Mouse (Mus musculus): ENCODE measurements at regions not wholly inside any gene's neighbourhood (a gene's known extent, or its start where the extent isn't known, plus 50 kb on each side); places are given as distances from the start of the nearest gene placed in this dataset.

DNA sequence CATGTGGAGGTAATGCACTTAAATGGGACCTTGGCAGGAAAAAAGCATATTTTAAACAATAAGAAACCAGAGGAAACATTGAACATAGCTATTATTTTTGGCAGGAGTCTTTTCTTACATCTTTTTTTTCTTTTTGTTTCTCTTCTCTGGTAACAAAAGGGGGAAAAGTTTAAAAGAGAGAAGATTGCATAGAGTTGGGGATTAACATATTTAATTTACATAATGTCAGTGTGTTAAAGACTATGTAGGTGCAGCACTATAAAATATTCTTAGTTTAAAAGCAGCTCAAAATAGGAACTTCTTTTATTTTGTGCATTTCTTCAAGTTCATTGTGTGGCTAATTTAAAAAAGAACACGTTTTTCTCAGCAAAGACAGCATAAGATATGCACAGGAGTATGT, 1087.5 kb downstream of the Cdh11 start:
- Histone ChIP-seq H3K4me3 (replicated peaks) (no peak overlapping the region), H3K9ac (no peak overlapping the region), H3K27me3 (no peaks in the 10 kb centered on the region), H3K4me2 (no peak overlapping the region), H3K9me3 (no peaks in the 10 kb centered on the region), H3K4me1 (no peaks in the 10 kb centered on the region), H3K36me3 (replicated peaks) (no peaks in the 10 kb centered on the region), H3K27ac (no peak overlapping the region)
- WGBS = 39% methylated on average over 1 of the region's 1 CpGs
- ATAC-seq (ENCODE audit: low FRiP score) = no peak

DNA sequence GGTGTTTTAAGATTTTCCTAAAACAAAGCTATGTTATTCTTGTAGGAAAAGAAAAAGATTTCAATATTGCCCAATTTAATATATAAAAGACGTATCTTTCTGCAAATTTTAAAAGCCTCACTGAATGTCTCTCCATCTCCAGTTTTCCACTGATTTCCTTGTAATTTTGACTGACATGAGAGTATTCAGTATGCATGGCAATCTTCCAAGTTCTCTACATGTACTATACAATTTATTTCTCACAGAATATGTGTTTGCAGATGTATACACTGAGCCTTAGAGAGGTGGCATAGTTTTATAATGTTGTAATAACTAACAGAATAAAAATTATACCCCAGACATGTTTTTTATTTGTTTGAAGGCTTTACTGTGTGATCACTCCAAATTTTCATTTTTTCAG, 1094.5 kb downstream of the Cdh11 start:
- 89% methylated on average over 1 of the region's 1 CpGs for WGBS
- ATAC-seq (ENCODE audit: low FRiP score) = no peak
- Histone ChIP-seq H3K4me1 (no peaks in the 10 kb centered on the region), H3K27me3 (no peaks in the 10 kb centered on the region), H3K4me2 (no peak overlapping the region), H3K9ac (no peak overlapping the region), H3K27ac (no peak overlapping the region), H3K4me3 (replicated peaks) (no peak overlapping the region), H3K36me3 (replicated peaks) (no peaks in the 10 kb centered on the region), H3K9me3 (no peaks in the 10 kb centered on the region)

DNA sequence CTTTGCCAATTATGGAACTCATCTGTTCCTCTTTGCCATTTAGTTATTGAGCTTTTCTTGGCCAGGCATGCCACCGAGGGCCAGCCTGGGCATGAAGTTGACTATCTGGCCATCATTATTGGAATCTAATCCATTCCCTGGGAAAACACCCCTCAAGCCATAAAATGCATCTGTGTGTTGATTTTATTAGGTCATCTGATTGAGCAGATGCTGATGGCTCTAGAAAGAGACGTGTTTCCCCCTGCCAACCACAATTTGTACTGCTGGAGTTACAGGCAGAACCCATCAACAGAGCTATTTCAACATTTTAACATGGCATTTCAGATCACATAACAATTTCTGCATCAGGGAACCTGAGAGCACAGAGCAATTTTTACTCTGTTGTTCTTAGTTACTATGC, 1116.5 kb downstream of the Cdh11 start:
- Histone ChIP-seq H3K4me2 (no peak overlapping the region), H3K27me3 (no peaks in the 10 kb centered on the region), H3K4me3 (replicated peaks) (no peak overlapping the region), H3K27ac (no peak overlapping the region), H3K4me1 (no peaks in the 10 kb centered on the region), H3K36me3 (replicated peaks) (no peaks in the 10 kb centered on the region), H3K9ac (no peak overlapping the region), H3K9me3 (no peaks in the 10 kb centered on the region)
- no peak for ATAC-seq (ENCODE audit: low FRiP score)
- WGBS = 80% methylated on average over 2 of the region's 2 CpGs

DNA sequence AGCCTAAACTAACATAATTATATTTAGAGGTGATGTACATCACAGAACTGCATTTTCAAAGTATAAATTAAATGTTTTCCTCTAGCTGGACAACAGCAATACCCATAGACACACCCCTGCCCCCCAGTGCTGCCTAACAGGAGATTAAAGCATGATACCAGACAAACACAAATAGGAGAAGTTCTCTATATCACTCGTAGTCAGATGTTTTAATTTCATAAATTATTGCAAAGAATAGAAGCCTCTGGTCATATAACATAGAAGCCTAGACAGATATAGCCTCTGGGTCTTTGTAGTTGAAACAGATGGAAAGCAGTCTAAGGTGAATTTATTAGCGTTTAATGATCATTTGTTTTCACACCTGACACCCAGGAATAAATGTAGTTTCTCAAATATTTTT, 1122.6 kb downstream of the Cdh11 start:
- Histone ChIP-seq H3K9me3 (no peaks in the 10 kb centered on the region), H3K9ac (no peak overlapping the region), H3K4me3 (replicated peaks) (no peak overlapping the region), H3K4me2 (no peak overlapping the region), H3K27ac (no peak overlapping the region), H3K27me3 (no peaks in the 10 kb centered on the region), H3K4me1 (no peaks in the 10 kb centered on the region), H3K36me3 (replicated peaks) (no peaks in the 10 kb centered on the region)
- 65% methylated on average over 2 of the region's 2 CpGs for WGBS
- ATAC-seq (ENCODE audit: low FRiP score) = no peak

DNA sequence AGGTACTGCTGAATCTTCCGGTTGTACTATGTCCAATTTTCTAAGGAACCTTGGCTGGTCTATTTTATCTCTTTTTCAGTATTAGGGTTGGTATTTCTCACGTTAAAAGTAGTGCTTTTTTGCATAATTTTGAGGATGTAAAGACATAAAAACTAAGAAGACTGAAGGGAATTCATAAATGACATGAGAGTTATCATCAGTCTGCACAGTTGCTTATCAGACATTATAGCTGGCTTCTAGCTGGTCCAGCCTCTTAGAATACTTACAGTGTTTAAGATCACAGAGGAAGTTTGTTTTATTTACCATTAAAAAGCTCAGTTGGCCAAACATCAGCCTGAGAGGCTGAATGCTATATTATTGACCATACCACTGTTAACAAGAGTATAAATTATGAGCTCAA, 1130.2 kb downstream of the Cdh11 start:
- no peaks in the 10 kb centered on the region for H3K27me3 ChIP-seq
- 63% methylated on average over 2 of the region's 2 CpGs for WGBS
- ATAC-seq (ENCODE audit: low FRiP score) = no peak
- H3K27ac ChIP-seq = no peak overlapping the region
- no peak overlapping the region for H3K9ac ChIP-seq
- no peak overlapping the region for H3K4me2 ChIP-seq
- no peaks in the 10 kb centered on the region for H3K4me1 ChIP-seq
- H3K36me3 ChIP-seq (replicated peaks) = no peaks in the 10 kb centered on the region
- H3K4me3 ChIP-seq (replicated peaks) = no peak overlapping the region
- no peaks in the 10 kb centered on the region for H3K9me3 ChIP-seq

DNA sequence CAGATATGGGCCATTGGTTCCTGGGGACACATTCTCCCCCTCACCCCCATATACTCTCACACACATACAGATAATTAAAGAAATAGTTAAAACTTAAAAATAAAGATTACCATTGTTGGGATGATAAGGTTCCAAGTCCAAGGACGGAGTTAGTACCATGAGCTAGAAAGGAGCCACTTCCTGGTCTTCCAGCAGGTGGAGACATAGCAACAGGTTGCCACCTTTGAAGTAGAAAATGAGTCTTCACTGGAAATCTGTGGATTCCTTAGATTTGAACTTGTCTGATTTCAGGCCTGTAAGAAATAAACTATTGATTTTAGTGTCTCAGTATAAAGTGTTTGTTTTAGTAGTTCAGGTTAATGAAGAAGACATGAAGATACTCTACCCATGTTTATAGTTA, 1156.6 kb downstream of the Cdh11 start:
- Histone ChIP-seq H3K9ac (no peak overlapping the region), H3K27ac (no peak overlapping the region), H3K27me3 (no peaks in the 10 kb centered on the region), H3K4me2 (no peak overlapping the region), H3K9me3 (no peaks in the 10 kb centered on the region), H3K4me3 (replicated peaks) (no peak overlapping the region), H3K36me3 (replicated peaks) (no peaks in the 10 kb centered on the region), H3K4me1 (no peaks in the 10 kb centered on the region)
- WGBS = 50% methylated on average over 1 of the region's 1 CpGs
- no peak for ATAC-seq (ENCODE audit: low FRiP score)

DNA sequence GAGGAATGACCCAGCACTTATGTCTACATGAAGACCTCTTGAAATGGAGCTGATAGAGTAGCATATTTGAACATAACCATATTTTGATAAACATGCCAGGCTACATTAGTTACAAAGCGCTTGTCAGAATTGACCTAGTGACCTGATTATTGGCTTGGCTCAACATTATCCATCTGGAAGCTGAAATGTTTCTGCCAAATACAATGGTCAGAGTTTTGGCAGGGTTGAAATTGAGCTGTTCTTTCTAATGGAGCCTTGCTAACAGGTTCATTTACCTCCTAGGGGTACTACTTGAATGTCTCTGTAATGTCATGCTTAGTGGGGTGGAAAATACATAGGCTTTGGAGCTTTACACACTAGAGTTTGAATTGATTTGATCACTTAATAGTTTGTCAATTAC, 1163.5 kb downstream of the Cdh11 start:
- H3K27ac ChIP-seq = no peak overlapping the region
- H3K36me3 ChIP-seq (replicated peaks) = no peaks in the 10 kb centered on the region
- no peak overlapping the region for H3K9ac ChIP-seq
- no peaks in the 10 kb centered on the region for H3K27me3 ChIP-seq
- no peak for ATAC-seq (ENCODE audit: low FRiP score)
- H3K4me2 ChIP-seq = no peak overlapping the region
- no peaks in the 10 kb centered on the region for H3K4me1 ChIP-seq
- H3K9me3 ChIP-seq = no peaks in the 10 kb centered on the region
- 67% methylated on average over 1 of the region's 1 CpGs for WGBS
- no peak overlapping the region for H3K4me3 ChIP-seq (replicated peaks)

DNA sequence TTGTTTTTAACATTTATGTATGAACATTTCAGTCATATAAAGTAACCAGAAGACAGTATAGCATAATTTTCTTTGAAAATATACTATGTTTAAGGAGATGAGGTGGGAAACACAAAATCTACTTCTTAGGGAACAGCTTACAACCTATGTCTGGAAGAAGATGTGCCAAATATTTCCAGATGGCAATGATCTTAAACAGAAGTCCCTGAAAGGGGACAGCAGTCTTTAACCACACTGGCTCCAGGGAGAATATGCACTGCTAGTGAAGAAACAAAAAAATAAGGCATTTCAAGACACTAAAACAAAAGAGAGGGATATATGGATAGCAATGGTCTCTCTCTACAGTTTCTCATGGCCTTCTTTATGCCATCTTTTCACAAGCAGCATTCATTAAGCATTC, 1194.3 kb downstream of the Cdh11 start:
- no peaks in the 10 kb centered on the region for H3K27me3 ChIP-seq
- no peak for ATAC-seq (ENCODE audit: low FRiP score)
- H3K4me3 ChIP-seq (replicated peaks) = no peak overlapping the region
- no peaks in the 10 kb centered on the region for H3K36me3 ChIP-seq (replicated peaks)
- no peak overlapping the region for H3K27ac ChIP-seq
- no peak overlapping the region for H3K4me2 ChIP-seq
- H3K9ac ChIP-seq = no peak overlapping the region
- no peaks in the 10 kb centered on the region for H3K9me3 ChIP-seq
- no peaks in the 10 kb centered on the region for H3K4me1 ChIP-seq

DNA sequence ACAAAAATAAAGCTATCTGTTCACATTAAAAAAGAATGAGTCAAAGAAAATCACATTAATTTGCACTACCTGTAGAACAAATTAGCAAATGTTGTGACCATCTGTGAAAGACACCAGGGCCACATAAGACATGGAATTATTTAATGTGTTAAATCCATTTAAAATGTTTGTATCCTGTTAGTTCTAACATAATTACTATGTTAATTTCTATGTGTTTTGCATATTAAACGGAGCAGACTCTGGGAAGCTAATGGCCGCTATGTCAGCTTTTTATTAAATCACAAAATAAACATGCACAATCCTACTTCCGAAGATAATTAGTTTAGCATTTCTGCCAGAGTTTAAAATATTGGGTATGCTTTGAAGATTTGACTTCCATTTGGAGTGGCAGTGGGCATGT, 1194.8 kb downstream of the Cdh11 start:
- no peaks in the 10 kb centered on the region for H3K27me3 ChIP-seq
- 64% methylated on average over 3 of the region's 3 CpGs for WGBS
- H3K4me2 ChIP-seq = no peak overlapping the region
- no peak for ATAC-seq (ENCODE audit: low FRiP score)
- no peaks in the 10 kb centered on the region for H3K36me3 ChIP-seq (replicated peaks)
- H3K4me3 ChIP-seq (replicated peaks) = no peak overlapping the region
- no peak overlapping the region for H3K9ac ChIP-seq
- no peak overlapping the region for H3K27ac ChIP-seq
- H3K9me3 ChIP-seq = no peaks in the 10 kb centered on the region
- H3K4me1 ChIP-seq = no peaks in the 10 kb centered on the region

DNA sequence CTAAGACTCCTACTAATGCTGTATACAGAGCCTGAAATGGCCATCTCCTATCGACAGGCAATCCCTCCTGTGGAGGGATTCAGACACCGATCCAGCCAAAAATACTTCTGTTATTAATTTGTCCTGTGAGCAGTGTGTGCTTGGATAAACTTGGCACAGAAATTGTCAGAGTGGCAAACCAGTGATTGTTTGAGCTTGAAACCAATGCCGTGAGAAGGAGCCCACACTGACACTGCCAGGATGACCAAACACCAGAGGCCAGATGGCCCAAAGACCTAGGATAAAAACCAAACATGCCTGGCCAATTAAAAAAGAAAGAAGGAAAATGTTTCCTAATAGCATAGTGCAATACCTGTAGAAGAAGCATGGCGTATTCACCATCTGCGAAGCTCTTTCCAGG, 1221.0 kb downstream of the Cdh11 start:
- H3K4me2 ChIP-seq = no peak overlapping the region
- WGBS = 90% methylated on average over 5 of the region's 5 CpGs

DNA sequence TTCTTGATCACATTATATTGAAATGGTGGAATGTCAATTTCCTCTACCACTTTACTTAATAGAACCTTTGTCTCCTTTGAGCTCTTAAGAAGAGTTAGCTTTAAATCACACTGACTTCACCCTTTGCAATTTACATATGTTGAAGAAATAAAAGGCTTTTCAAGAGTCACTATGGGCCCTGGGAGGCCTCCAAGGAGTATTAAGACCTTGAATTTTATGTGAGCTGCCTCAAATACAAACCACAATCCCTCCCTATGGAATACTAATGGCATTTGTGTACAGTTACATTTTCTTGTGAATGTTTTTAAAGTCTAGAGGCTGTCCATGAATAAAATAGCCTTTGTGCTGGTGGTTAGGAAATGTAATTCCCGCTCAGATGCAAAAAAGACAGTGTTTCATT, 1262.7 kb downstream of the Cdh11 start:
- no peak overlapping the region for H3K9ac ChIP-seq
- no peak for ATAC-seq (ENCODE audit: low FRiP score)
- WGBS = 46% methylated on average over 1 of the region's 1 CpGs

More for the DNA sequence above, 1221.0 kb downstream of the Cdh11 start:
- ATAC-seq (ENCODE audit: low FRiP score) = no peak
- H3K27ac ChIP-seq = no peak overlapping the region
- H3K9me3 ChIP-seq = no peaks in the 10 kb centered on the region
- H3K27me3 ChIP-seq = no peaks in the 10 kb centered on the region
- H3K36me3 ChIP-seq (replicated peaks) = no peaks in the 10 kb centered on the region
- H3K4me1 ChIP-seq = no peaks in the 10 kb centered on the region
- no peak overlapping the region for H3K4me3 ChIP-seq (replicated peaks)
- no peak overlapping the region for H3K9ac ChIP-seq

DNA sequence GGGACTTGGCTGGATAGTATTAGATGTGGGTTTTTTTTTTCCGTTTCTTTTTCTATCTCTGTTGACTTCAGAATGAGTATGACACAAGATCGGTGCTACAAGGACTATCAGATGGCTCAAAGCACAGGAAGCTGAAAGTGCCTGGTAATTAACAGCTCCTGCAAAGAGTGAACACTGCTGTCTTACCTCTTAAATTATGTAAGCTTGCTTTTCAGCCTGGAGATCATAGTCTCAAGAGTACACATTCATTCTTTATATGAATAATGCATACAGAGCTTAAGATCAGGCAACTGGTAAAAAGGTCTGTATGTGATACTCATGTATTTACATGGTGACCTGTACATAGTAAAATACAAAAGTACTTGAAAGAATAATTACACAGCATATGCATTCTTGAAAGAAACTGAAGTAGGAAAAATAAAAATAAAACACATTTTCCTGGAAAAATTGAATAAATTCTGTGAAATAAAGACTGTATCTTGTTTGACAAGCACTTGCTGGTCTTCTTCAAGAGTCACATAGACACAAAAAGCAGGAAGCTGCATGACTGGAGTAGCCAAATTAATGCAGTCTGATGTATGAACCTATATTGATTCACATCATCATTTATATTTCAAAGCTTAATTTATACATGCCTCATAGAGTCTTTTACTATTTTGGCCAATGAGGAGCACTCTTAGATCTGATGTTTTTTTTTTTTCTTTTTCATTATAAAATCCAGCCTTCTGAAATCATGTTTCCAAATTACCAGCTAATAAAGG, 1306.7 kb downstream of the Cdh11 start:
- H3K36me3 ChIP-seq (replicated peaks) = no peaks in the 10 kb centered on the region
- 69% methylated on average over 2 of the region's 2 CpGs for WGBS

More for the DNA sequence above, 1262.7 kb downstream of the Cdh11 start:
- Histone ChIP-seq H3K4me1 (peaks cover 4% of the 10 kb centered on the region), H3K4me2 (no peak overlapping the region), H3K27me3 (no peaks in the 10 kb centered on the region), H3K27ac (no peak overlapping the region), H3K36me3 (replicated peaks) (no peaks in the 10 kb centered on the region), H3K4me3 (replicated peaks) (no peak overlapping the region), H3K9me3 (no peaks in the 10 kb centered on the region)

DNA sequence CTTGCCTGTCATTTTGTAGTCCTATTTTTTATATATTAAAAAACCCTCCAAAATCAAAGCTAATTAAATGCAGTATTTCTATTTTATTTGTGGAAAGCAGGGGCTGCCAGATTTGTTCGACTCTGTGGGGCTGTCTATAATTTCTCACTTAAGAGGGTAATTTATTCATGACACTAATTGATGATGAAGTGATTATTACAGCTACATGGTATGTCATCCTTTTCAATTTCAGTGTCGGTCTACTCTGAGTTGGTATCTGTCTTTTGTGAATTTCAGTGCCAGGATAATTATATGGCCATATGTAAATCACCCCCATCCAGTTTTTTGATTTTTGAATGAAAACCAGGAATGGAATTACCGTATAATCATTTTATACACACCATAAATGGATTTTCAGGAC, 1319.1 kb downstream of the Cdh11 start:
- H3K4me3 ChIP-seq (replicated peaks) = no peak overlapping the region
- no peaks in the 10 kb centered on the region for H3K27me3 ChIP-seq
- H3K4me2 ChIP-seq = no peak overlapping the region
- WGBS = 64% methylated on average over 3 of the region's 3 CpGs
- ATAC-seq (ENCODE audit: low FRiP score) = peak; percentile 87
- H3K27ac ChIP-seq = no peak overlapping the region
- H3K9me3 ChIP-seq = no peaks in the 10 kb centered on the region
- no peaks in the 10 kb centered on the region for H3K4me1 ChIP-seq
- H3K36me3 ChIP-seq (replicated peaks) = no peaks in the 10 kb centered on the region
- no peak overlapping the region for H3K9ac ChIP-seq

More for the DNA sequence above, 1306.7 kb downstream of the Cdh11 start:
- H3K9me3 ChIP-seq = no peaks in the 10 kb centered on the region
- H3K27ac ChIP-seq = no peak overlapping the region
- ATAC-seq (ENCODE audit: low FRiP score) = no peak
- no peaks in the 10 kb centered on the region for H3K27me3 ChIP-seq
- H3K4me1 ChIP-seq = no peaks in the 10 kb centered on the region
- no peak overlapping the region for H3K4me3 ChIP-seq (replicated peaks)
- no peak overlapping the region for H3K9ac ChIP-seq
- H3K4me2 ChIP-seq = no peak overlapping the region
